Comparison of ENCODE assay signal across 9 mouse cellular contexts in the genomic region with DNA sequence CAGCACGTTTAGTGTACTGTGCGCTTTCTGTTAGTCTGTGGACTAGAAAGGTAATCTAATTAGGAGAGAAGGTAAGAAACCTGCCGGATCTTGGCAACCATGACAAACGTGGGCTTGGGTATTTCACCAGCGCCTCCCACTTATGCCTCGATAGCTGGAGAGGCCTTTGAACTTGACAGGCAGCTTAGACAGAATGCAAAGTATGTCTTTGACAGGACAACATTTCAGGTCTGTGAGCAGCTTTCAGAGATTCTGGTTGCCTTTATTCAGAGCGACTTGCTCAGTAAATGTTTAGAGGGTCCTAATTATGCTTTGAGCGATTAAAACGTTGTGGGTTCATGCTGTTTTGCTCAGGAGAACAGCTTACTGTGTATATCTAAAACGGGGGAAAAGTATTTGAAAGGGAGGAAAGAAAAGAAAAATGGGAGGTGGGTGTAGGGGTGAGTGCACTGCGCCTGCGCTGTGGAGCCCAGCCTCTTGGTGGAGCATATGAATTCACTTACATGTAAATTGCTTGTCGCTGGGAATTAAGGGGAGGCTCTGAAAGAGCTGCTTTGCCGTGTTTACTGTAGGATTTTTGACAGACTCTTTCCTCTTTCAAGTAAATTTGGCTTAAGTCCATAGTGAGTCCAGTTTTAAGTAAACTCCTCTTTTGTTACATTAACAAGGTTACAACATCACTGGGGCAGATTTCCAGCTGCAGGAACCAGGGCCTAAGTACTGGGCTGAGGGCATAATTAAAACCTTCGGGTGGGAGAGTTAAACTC.
A peak's percentile ranks its signal among the peaks of the same experiment; 100 is the strongest.
DNase-seq lines count a peak whose midpoint lies in the region; ATAC-seq lines count a peak whose summit lies in the region.
"Had no signal": no experiment of that assay in that cellular context is flagged by ENCODE, and none has a peak within 500 bp of the region (broad histone marks: within the 10 kb centered on the region; RNA-seq: fewer than 3 reads in every experiment).

No protein-coding gene starts in this region.

- no peaks in the 10 kb centered on the region for H3K36me3 ChIP-seq in midbrain, embryonic 16.5 days (ENCODE audit: control insufficient read depth, insufficient read depth, low read length)

- H3K9ac ChIP-seq in midbrain, embryonic 16.5 days (ENCODE audit: low read depth, low read length) = peak overlapping the region; percentile 23; the same call in 1 of the 2 replicates

- peak; percentile 88 for ATAC-seq in midbrain, embryonic 16.5 days

- no peaks in the 10 kb centered on the region for H3K27me3 ChIP-seq in midbrain, embryonic 16.5 days (ENCODE audit: control insufficient read depth, insufficient read depth, low read depth, low read length)

- no peak overlapping the region for H3K4me3 ChIP-seq in midbrain, embryonic 16.5 days (ENCODE audit: low read depth, low read length)

- peaks cover 16% of the 10 kb centered on the region for H3K4me1 ChIP-seq in midbrain, embryonic 16.5 days (ENCODE audit: control insufficient read depth, insufficient read depth, low read length)

- 17% methylated on average over 15 of the region's 15 CpGs for WGBS in midbrain, embryonic 16.5 days

- no peaks in the 10 kb centered on the region for H3K9me3 ChIP-seq in midbrain, embryonic 16.5 days (replicated peaks; ENCODE audit: control insufficient read depth, low read length, poor library complexity, severe bottlenecking)

- H3K27ac ChIP-seq in midbrain, embryonic 16.5 days (ENCODE audit: low read length) = peak overlapping the region; percentile 69
- H3K27ac ChIP-seq: macrophage had no signal

- H3K4me2 ChIP-seq in midbrain, embryonic 16.5 days (ENCODE audit: low read length) = peak overlapping the region; percentile 43

- peak; percentile 13 to 30 for DNase-seq in frontal cortex, postnatal 10 days (ENCODE audit: low spot score in 2 of 2)
- DNase-seq in frontal cortex, postnatal 36 days (ENCODE audit: low spot score in 2 of 2) = no peak
- peak; percentile 44 for DNase-seq in testis, postnatal 10 days (ENCODE audit: low spot score)
- DNase-seq in testis, postnatal 14 days (ENCODE audit: low spot score) = no peak
- peak; percentile 68 to 79 for DNase-seq in kidney, postnatal 4 days
- DNase-seq in spleen, postnatal 4 days (ENCODE audit: low spot score in 2 of 2) = no peak
- DNase-seq in cerebellum, adult 9-11 months = no peak

Comparison
In these comparisons a context has a peak if more than half of its experiments do, and no peak if none do; other contexts are left out.
1. DNase-seq: peak in frontal cortex, postnatal 10 days (2 of 2), testis, postnatal 10 days (single experiment) and kidney, postnatal 4 days (2 of 2); none in frontal cortex, postnatal 36 days (0 of 2), testis, postnatal 14 days (single experiment), spleen, postnatal 4 days (0 of 2) and cerebellum, adult 9-11 months (single experiment).